Mouse (Mus musculus) CD4-positive, CD25-positive, alpha-beta regulatory T cell, adult 4 months (primary cell): ENCODE measurements at regions not wholly inside any gene's neighbourhood (a gene's known extent, or its start where the extent isn't known, plus 50 kb on each side); places are given as distances from the start of the nearest gene placed in this dataset.
A peak's percentile ranks its signal among the peaks of the same experiment; 100 is the strongest.

ENCODE experiments used
- ATAC-seq: one replicate; pipeline ENCODE4 v1.8.0; 2017

DNA sequence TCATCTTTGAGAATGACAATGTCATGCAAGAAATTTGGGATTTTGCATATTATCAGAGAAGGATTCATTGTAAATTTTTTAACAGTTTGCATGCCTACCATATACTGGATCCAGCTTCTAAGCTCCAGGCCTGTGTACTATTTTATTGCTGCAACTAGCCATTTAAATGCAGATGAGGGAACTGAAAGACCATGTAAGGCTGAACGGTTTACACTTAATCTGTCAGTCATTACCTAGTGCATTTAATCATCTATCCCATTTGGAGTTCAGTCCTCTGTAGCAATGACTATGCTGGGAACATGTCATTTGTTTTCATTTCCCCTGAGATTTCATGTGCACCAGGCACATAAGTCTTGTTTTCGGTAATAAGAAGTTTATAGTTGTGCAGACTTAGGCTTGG lies 631.8 kb upstream of the Gm21961 start:
- no peak for ATAC-seq

GRCm38 (mm10) chr15:65639484-65639883 lies 624.8 kb upstream of the Gm21961 start:
- ATAC-seq, result no peak

DNA sequence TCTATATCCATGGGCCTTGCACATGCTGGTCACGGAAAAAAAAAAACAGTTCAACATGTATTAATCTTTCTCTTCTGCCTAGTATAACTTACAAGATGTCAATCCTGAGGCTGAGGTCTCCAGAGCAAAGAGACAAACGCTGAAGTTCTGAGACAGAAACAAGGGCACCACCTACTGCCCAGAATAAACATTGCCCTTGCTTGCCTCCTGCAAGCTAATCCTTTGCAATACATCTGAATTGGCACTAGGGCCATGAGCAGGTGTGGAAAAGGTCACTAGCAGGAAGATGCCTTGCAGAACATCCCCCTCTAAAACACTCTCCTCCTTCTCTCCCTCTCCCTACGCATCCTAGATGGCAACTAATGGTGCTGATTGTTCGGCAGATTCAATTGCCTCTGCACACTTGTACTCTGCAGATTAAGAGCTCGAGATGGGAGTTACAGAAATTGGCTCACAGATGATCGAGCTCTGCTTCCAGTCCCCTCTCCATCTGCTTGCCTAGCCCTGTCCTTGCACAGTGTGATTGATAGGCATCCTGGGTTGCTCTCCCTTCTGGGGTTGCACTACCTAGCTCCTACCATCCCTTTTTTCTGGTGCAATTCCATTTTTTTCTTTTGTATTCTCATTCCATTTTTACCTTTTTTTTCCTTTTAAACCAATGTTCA lies 622.9 kb upstream of the Gm21961 start:
- ATAC-seq, result peak; percentile 74

DNA sequence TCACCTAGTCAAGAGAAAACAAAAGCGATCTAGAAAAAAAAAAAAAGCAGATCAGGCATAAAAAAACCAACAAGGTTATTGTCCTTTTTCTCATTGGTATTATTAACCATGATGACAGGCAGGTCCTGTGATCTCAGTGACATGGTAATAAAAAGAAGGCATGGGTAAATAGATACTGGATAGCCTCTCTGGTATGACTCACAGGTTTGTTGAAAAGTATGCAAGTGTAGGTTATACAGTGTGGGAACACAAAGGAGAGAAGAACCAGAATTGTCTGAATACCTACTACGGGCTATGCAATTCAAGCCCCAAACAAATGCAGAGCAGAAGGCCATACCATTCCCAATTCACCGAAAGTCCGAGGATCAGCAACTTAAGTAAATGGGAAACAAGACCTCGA lies 617.7 kb upstream of the Gm21961 start:
- ATAC-seq, result no peak

- ATAC-seq, result no peak
Observed at GRCm38 (mm10) chr15:65630476-65630875, 615.8 kb upstream of the Gm21961 start.

- ATAC-seq, result no peak
Observed at GRCm38 (mm10) chr15:65592718-65593477, 578.2 kb upstream of the Gm21961 start.

DNA sequence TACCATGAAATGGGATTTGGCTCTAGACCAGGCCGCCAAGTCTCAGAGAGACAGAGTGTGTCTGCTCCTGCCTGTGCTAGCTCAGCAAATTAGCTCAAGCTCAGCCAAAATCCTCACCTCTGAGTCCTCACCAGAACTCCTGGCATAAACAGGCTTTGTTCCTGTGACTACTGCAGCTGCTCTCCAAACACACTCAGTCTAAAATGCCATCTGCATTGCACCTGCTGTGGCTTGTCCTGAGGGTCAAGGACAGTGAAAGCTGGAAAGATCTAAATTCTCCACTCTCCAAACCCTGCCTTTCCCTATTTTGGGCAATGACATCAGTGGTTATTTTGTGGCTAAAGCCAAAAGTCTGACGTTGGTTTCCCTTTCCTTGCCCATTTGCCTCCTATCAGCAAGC lies 570.9 kb upstream of the Gm21961 start:
- no peak for ATAC-seq

DNA sequence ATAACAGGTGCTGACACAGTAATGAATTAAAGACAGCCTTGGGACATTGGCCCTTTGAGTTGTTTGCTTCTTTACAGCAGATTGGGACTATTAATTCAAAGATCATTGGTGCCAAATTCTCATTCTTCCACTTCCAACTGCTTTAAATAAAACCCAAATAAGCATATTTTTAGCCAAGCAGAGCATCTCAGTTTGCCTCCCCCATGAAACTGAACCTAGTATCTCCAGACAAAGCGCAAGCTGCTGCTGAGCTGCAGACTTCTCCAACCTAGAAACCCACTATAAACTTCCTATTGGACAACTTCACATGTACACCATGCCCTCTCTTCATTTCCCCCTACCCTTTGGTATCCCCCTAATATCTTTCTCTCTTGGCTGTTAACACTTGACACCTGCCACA lies 564.6 kb upstream of the Gm21961 start:
- no peak for ATAC-seq

GRCm38 (mm10) chr15:65567931-65568330 lies 553.2 kb upstream of the Gm21961 start:
- ATAC-seq, result no peak

DNA sequence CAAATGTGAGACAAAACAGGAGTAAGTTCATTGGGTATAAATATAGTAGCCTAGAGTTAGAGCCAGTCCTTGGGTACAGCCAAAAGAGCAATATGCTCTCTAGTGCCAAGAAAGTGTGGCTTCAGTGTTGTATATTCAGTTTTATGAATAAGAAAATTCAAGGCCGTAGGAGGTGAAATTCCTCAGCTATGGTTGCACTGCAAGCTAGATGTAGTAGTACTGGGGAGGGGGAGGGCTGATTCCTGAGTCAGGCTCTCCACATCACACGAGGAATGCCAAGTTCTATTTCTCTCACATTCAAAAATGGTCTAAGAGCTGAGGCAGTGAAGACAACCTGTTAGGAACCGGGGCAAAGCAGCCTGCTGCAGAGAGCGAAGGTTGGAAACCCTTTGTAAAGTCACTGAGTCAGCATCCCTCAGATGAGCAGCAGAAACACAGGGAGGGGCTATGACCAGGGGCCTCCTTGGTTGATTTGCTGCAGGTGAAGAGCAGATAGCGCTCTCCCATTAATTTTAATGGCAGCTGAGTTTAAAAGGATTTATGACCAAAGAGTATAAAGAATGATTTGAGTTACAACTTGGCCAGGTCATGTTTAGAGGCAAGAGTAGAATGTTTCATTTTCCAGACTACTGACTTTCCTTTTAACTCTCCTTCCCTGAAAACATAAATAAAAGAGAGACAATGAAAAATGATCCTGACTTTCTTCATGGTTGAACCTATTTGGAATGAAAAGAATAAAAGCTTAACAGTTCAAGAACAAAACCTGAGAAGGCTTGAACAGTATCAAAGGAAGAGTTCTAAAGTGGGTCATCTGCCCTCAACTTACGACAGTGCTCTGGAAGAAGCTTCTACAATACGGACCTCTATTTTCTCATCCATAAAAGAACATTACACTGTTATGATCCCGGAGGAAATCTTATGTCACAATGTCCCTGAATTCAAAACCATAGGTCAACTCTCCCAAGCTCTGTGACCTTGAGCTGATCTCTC lies 543.4 kb upstream of the Gm21961 start:
- no peak for ATAC-seq

GRCm38 (mm10) chr15:65549046-65549445 lies 534.3 kb upstream of the Gm21961 start:
- ATAC-seq, result no peak

- ATAC-seq, result no peak
Observed at GRCm38 (mm10) chr15:65535606-65536005, 520.9 kb upstream of the Gm21961 start.

DNA sequence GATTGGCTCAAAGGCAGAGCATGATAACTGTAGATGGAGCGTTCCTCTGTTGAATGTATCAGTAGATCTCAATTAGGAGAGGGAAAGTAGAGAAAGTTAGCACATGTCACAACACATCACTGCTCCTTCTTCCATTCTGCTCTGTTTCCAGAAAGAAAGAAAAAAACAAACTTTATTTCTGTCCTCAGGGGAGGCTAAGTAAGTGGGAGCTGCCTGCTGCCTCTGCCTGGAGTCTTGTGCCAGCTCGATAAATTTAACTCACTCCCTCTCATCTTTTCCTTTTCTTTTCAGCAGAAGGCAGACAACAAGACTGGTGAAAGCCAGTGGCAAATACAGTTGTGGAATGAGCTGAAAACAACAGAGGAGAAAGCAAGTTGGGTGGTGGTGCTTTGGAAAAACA lies 517.5 kb upstream of the Gm21961 start:
- no peak for ATAC-seq

DNA sequence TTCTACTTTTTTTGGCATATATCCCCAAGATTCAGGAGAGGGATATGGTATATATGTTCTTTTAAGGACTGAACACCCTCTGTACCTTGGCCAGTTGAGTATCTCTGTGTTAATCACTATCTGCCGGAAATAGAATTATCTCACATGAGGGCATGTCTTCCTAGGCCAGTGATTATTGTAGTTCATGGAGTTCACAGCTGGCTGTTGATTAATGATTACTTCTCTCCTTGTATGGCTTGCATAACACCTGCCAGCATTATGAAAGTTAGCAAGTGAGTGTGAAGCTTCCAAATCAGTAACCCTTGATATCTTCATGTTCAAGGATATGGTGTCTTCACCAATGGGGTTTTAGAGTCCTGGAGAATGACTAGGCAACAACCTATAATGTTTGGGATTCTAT lies 488.0 kb upstream of the Gm21961 start:
- no peak for ATAC-seq

- ATAC-seq, result no peak
Observed at GRCm38 (mm10) chr15:65478940-65479339, 464.2 kb upstream of the Gm21961 start.

- ATAC-seq, result no peak
Observed at GRCm38 (mm10) chr15:65455203-65455816, 440.6 kb upstream of the Gm21961 start.

DNA sequence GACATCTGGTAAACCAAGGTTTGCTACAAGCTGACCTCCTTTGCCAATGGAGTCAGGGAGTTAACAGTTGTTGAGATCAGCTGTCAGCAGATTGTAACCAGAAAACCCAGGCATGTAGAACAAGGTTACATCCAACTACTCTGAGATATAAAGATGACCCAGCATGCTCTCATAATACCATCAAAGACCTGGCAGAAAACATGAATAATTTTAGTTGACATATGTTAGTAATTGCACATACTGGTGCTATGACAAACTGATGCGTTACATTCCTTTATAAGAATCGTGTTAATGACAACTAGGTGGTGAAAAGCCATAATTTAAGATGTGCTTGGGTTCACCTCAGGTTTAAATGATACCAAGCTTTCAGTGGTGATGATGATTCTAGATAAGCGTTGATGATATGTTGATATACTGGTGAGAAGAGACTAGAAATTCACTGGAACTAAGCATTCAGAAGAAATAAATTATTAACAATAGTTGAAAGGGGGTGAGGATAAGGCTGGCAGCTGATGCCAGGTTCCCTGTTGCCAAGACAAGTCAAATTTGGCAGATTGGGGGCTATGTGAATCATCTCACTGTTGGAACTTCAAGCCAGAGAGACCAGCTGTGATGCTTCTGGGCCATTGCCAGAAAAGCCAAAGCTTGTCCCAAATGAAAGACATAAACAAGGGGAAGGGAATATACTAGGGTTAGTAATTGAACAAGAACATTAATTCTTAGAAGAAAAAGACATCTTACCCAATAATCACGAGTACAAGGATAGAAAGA lies 437.7 kb upstream of the Gm21961 start:
- no peak for ATAC-seq

DNA sequence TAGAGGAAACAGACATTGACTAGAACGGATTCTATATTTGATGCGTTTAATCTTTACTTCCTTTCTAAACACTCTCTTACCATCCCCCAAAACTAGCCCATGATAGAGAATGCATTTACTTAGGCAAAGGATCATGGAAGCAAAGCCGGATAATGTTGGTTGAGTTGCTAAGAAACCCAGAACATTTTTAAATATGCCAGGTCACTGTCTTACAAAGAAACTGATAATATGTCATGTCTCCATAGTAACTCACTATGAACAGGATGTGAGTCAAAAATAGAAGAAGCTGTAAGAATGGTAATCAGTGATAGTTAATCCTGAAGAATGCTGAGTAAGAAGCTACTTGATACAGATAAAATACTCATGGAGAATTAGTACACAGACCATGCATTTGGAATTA lies 405.0 kb upstream of the Gm21961 start:
- no peak for ATAC-seq
